Mouse (Mus musculus): ENCODE results near the gene Tmem87b. TPM values are rescaled to one million over a fixed set of nuclear protein-coding genes. Genes with fewer than 3 reads are reported as not detected.

Gene Tmem87b
- total and polyA plus RNA-seq, 2 experiments from 2014 or later: 27.7 to 34.8 TPM

GRCm38 (mm10) chr2:128902843-128903242 is 84.9 kb downstream of the Tmem87b start:
- H3K4me1 ChIP-seq (ENCODE audit: insufficient read depth, low read length): no peaks in the 10 kb centered on the region
- no peaks in the 10 kb centered on the region for H3K36me3 ChIP-seq (ENCODE audit: insufficient read depth, low read length)
- no peaks in the 10 kb centered on the region for H3K27me3 ChIP-seq (ENCODE audit: insufficient read depth, low read length)
- no peak for TF ChIP-seq CTCF (IDR thresholded peaks at IDR 0.05)
- no peak overlapping the region for H3K27ac ChIP-seq (ENCODE audit: low read depth, low read length)
- H3K4me2 ChIP-seq (ENCODE audit: low read depth, low read length, poor library complexity, severe bottlenecking): no peak overlapping the region
- ATAC-seq (ENCODE audit: low FRiP score) (no peak), DNase-seq (ENCODE audit: low spot score) (no peak)
- H3K4me3 ChIP-seq (ENCODE audit: low read depth, low read length): no peak overlapping the region
- H3K9ac ChIP-seq (replicated peaks; ENCODE audit: low read length, poor library complexity, severe bottlenecking): no peak overlapping the region
- 89% methylated on average over 6 of the region's 6 CpGs for WGBS
- no peaks in the 10 kb centered on the region for H3K9me3 ChIP-seq (ENCODE audit: low read length)

- no peaks in the 10 kb centered on the region for H3K4me1 ChIP-seq (ENCODE audit: insufficient read depth, low read length)
- ATAC-seq (ENCODE audit: low FRiP score): no peak
- 91% methylated on average over 3 of the region's 3 CpGs for WGBS
These were observed 85.7 kb downstream of the Tmem87b start for GRCm38 (mm10) chr2:128903661-128904060.

More at GRCm38 (mm10) chr2:128903661-128904060, 85.7 kb downstream of the Tmem87b start:
- Histone ChIP-seq H3K9me3 (ENCODE audit: low read length) (no peaks in the 10 kb centered on the region), H3K36me3 (ENCODE audit: insufficient read depth, low read length) (no peaks in the 10 kb centered on the region), H3K27ac (ENCODE audit: low read depth, low read length) (no peak overlapping the region), H3K27me3 (ENCODE audit: insufficient read depth, low read length) (no peaks in the 10 kb centered on the region), H3K4me3 (ENCODE audit: low read depth, low read length) (no peak overlapping the region), H3K4me2 (ENCODE audit: low read depth, low read length, poor library complexity, severe bottlenecking) (no peak overlapping the region), H3K9ac (replicated peaks; ENCODE audit: low read length, poor library complexity, severe bottlenecking) (no peak overlapping the region)
- no peak for DNase-seq (ENCODE audit: low spot score)
- TF ChIP-seq CTCF (IDR thresholded peaks at IDR 0.05): no peak

Other genes with a start within 250 kb of the Tmem87b start
- not detected in 2 replicates for gene Spdye4c, start 226.9 kb upstream of the Tmem87b start, total RNA-seq (2014; rRNA removed)
- gene Spdye4c, start 226.9 kb upstream of the Tmem87b start, polyA plus RNA-seq (2015; fragmentation: Nextera tagmentation; extraction: Ambion mirVana): not detected in 2 replicates
- 65.2 and 81.1 TPM in 2 replicates for gene Anapc1, start 130.7 kb upstream of the Tmem87b start, total RNA-seq (2014; rRNA removed)
- gene Anapc1, start 130.7 kb upstream of the Tmem87b start, polyA plus RNA-seq (2015; fragmentation: Nextera tagmentation; extraction: Ambion mirVana): 22.1 and 25.3 TPM in 2 replicates
- gene Mertk, start 119.2 kb upstream of the Tmem87b start, total RNA-seq (2014; rRNA removed): 6.2 and 7.7 TPM in 2 replicates
- 2.0 and 2.6 TPM in 2 replicates for gene Mertk, start 119.2 kb upstream of the Tmem87b start, polyA plus RNA-seq (2015; fragmentation: Nextera tagmentation; extraction: Ambion mirVana)
- gene Fbln7, start 44.9 kb downstream of the Tmem87b start, total RNA-seq (2014; rRNA removed): 3.2 and 6.3 TPM in 2 replicates
- 4.2 and 4.8 TPM in 2 replicates for gene Fbln7, start 44.9 kb downstream of the Tmem87b start, polyA plus RNA-seq (2015; fragmentation: Nextera tagmentation; extraction: Ambion mirVana)
- 3.5 and 5.0 TPM in 2 replicates for gene Zc3h8, start 126.0 kb downstream of the Tmem87b start, total RNA-seq (2014; rRNA removed)
- gene Zc3h8, start 126.0 kb downstream of the Tmem87b start, polyA plus RNA-seq (2015; fragmentation: Nextera tagmentation; extraction: Ambion mirVana): 14.7 and 15.5 TPM in 2 replicates
- 6.8 and 8.9 TPM in 2 replicates for gene Zc3h6, start 149.3 kb downstream of the Tmem87b start, total RNA-seq (2014; rRNA removed)
- 4.8 and 5.9 TPM in 2 replicates for gene Zc3h6, start 149.3 kb downstream of the Tmem87b start, polyA plus RNA-seq (2015; fragmentation: Nextera tagmentation; extraction: Ambion mirVana)
- gene Gm10762, start 149.6 kb downstream of the Tmem87b start, total RNA-seq (2014; rRNA removed): 26.6 and 29.8 TPM in 2 replicates
- 14.9 and 18.2 TPM in 2 replicates for gene Gm10762, start 149.6 kb downstream of the Tmem87b start, polyA plus RNA-seq (2015; fragmentation: Nextera tagmentation; extraction: Ambion mirVana)
- gene Vinac1, start 230.1 kb downstream of the Tmem87b start, total RNA-seq (2014; rRNA removed): 1.8 and 2.3 TPM in 2 replicates
- gene Vinac1, start 230.1 kb downstream of the Tmem87b start, polyA plus RNA-seq (2015; fragmentation: Nextera tagmentation; extraction: Ambion mirVana): 0.94 and 1.1 TPM in 2 replicates
- gene Ttl, start 247.8 kb downstream of the Tmem87b start, total RNA-seq (2014; rRNA removed): 53.7 and 58.0 TPM in 2 replicates
- gene Ttl, start 247.8 kb downstream of the Tmem87b start, polyA plus RNA-seq (2015; fragmentation: Nextera tagmentation; extraction: Ambion mirVana): 28.8 and 30.2 TPM in 2 replicates

Measured in midbrain, postnatal 0 days (tissue).